Mouse (Mus musculus) hindbrain, postnatal 0 days (tissue): Measurements from ENCODE around the gene Tmco5b. TPM values are rescaled to one million over a fixed set of nuclear protein-coding genes. Genes with fewer than 3 reads are reported as not detected.

Experiments used
- ATAC-seq: fragments of 200-750 bp; cut with Nextera tagmentation; 2 replicates; pipeline ENCODE4 v1.8.0; 2017; ENCODE audit warnings: mild to moderate bottlenecking, moderate TSS enrichment, moderate library complexity
- DNase-seq: peaks from one replicate; pipeline ENCODE4 v3.0.0-alpha.2; 2015; ENCODE audit warnings: low spot score
- H3K27ac ChIP-seq: fragments of 300-500 bp; sonication (generic); 2 replicates; pipeline ENCODE4 v1.5.1; 2014; ENCODE audit warnings: mild to moderate bottlenecking
- H3K27me3 ChIP-seq: fragments of 300-500 bp; sonication (generic); 2 replicates; pipeline ENCODE4 v1.6.1; 2014; ENCODE audit warnings: low read length, mixed read lengths; ENCODE audit not compliant: insufficient read depth
- H3K36me3 ChIP-seq: fragments of 300-500 bp; sonication (generic); 2 replicates; pipeline ENCODE4 v1.6.1; 2014; ENCODE audit warnings: low read length, mixed read lengths; ENCODE audit not compliant: insufficient read depth
- H3K4me1 ChIP-seq: fragments of 300-500 bp; sonication (generic); 2 replicates; pipeline ENCODE4 v1.6.1; 2014; ENCODE audit warnings: antibody characterized with exemption, low read length, mixed read lengths; ENCODE audit not compliant: insufficient read depth
- H3K4me2 ChIP-seq: fragments of 300-500 bp; sonication (generic); 2 replicates; pipeline ENCODE4 v1.6.1; 2014; ENCODE audit warnings: low read depth, mild to moderate bottlenecking, low read length, moderate library complexity, mixed read lengths
- H3K4me3 ChIP-seq: fragments of 300-500 bp; sonication (generic); 2 replicates; pipeline ENCODE4 v1.5.1; 2014; ENCODE audit warnings: low read length
- H3K9ac ChIP-seq: fragments of 300-500 bp; sonication (generic); replicated peaks from 2 replicates; pipeline ENCODE4 v1.6.1; 2014; ENCODE audit warnings: mild to moderate bottlenecking, low read length, moderate library complexity, mixed read lengths
- H3K9me3 ChIP-seq: fragments of 300-500 bp; sonication (generic); 2 replicates; pipeline ENCODE4 v1.6.1; 2016; ENCODE audit warnings: low read length, mixed read lengths
- CTCF ChIP-seq: IDR thresholded peaks from 2 replicates; pipeline ENCODE4 v1.5.1; 2016; ENCODE audit warnings: antibody characterized with exemption, control low read depth, low read depth
- WGBS: fragments of 180-500 bp; shearing (Covaris S2); extraction: QIAGEN DNeasy Blood & Tissue Kit; methylation state at CpG from one replicate; pipeline ENCODE4 v1.1.7; 2014; 5-methylcytosine and 5-hydroxymethylcytosine counted together
- polyA plus RNA-seq: library from polyadenylated mRNA; unstranded; fragments of >200 nt; fragmentation: Nextera tagmentation; extraction: Ambion mirVana; gene quantifications from 2 replicates; pipeline ENCODE4 v1.2.1, GENCODE M21; 2015
- total RNA-seq: library from RNA; depleted of rRNA; stranded (reverse); fragments of >200 nt; gene quantifications from 2 replicates; pipeline ENCODE4 v1.2.3, GENCODE M21; 2014; rRNA removed

The Tmco5b gene
- total and polyA plus RNA-seq, 2 experiments from 2014 or later: not detected

GRCm38 (mm10) chr2:113323016-113323415 is 37.5 kb downstream of the Tmco5b start:
- DNase-seq (peak; percentile 28), ATAC-seq (no peak)
- H3K36me3 ChIP-seq: no peaks in the 10 kb centered on the region
- H3K4me3 ChIP-seq: no peak overlapping the region
- H3K27me3 ChIP-seq: no peaks in the 10 kb centered on the region
- no peak overlapping the region for H3K9ac ChIP-seq
- WGBS: 24% methylated on average over 7 of the region's 7 CpGs
- TF ChIP-seq CTCF: no peak
- no peak overlapping the region for H3K4me2 ChIP-seq
- H3K9me3 ChIP-seq: no peaks in the 10 kb centered on the region
- H3K27ac ChIP-seq: no peak overlapping the region
- peaks cover 6% of the 10 kb centered on the region for H3K4me1 ChIP-seq

- no peaks in the 10 kb centered on the region for H3K27me3 ChIP-seq
- TF ChIP-seq CTCF: no peak
- H3K4me1 ChIP-seq: no peaks in the 10 kb centered on the region
- DNase-seq: no peak
- ATAC-seq: no peak
- 51% methylated on average over 9 of the region's 9 CpGs for WGBS
- H3K27ac ChIP-seq: no peak overlapping the region
- H3K4me3 ChIP-seq: no peak overlapping the region
- no peak overlapping the region for H3K9ac ChIP-seq
- no peaks in the 10 kb centered on the region for H3K9me3 ChIP-seq
- H3K4me2 ChIP-seq: no peak overlapping the region
- no peaks in the 10 kb centered on the region for H3K36me3 ChIP-seq
These were observed 48.4 kb downstream of the Tmco5b start for GRCm38 (mm10) chr2:113333799-113334541.

- no peaks in the 10 kb centered on the region for H3K27me3 ChIP-seq
- H3K4me3 ChIP-seq: no peak overlapping the region
- H3K4me2 ChIP-seq: no peak overlapping the region
- TF ChIP-seq CTCF: no peak
- no peak overlapping the region for H3K27ac ChIP-seq
- no peak overlapping the region for H3K9ac ChIP-seq
- no peaks in the 10 kb centered on the region for H3K4me1 ChIP-seq
- H3K9me3 ChIP-seq: no peaks in the 10 kb centered on the region
- ATAC-seq: no peak
- DNase-seq: no peak
- H3K36me3 ChIP-seq: no peaks in the 10 kb centered on the region
- WGBS: 82% methylated on average over 3 of the region's 3 CpGs
These were observed 50.2 kb downstream of the Tmco5b start for GRCm38 (mm10) chr2:113335561-113336294.

DNA sequence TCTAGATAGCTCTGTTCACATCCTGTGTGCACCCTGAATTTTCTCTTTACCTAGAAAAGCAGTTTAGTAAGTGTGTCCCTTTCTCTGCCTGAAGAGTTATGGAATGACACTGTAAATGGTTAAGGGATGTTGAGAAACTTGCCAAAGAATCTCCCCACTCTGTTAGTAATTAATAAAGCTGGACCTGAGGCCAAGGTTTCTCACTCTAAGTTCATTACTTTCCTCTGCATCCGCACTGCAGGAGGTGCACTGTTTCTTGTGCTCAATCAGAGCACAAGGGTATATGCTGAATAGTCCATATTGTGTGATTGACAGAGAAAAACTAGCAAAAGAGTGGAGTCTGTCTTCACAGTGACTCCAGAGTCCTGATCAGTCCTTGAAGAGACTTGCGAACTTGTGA is 59.0 kb downstream of the Tmco5b start:
- no peak overlapping the region for H3K27ac ChIP-seq
- no peaks in the 10 kb centered on the region for H3K27me3 ChIP-seq
- ATAC-seq: no peak
- H3K9me3 ChIP-seq: no peaks in the 10 kb centered on the region
- no peak for DNase-seq
- WGBS: 87% methylated on average over 2 of the region's 2 CpGs
- no peak overlapping the region for H3K4me2 ChIP-seq
- no peak overlapping the region for H3K9ac ChIP-seq
- H3K4me3 ChIP-seq: no peak overlapping the region
- no peak for TF ChIP-seq CTCF
- H3K4me1 ChIP-seq: no peaks in the 10 kb centered on the region
- H3K36me3 ChIP-seq: no peaks in the 10 kb centered on the region

Other genes starting within 250 kb of the Tmco5b start
- gene Ryr3, start 68.6 kb upstream of the Tmco5b start, total RNA-seq: 12.7 and 31.2 TPM in 2 replicates
- 5.1 and 5.7 TPM in 2 replicates for gene Ryr3, start 68.6 kb upstream of the Tmco5b start, polyA plus RNA-seq
- 0.83 and 1.3 TPM in 2 replicates for gene Fmn1, start 42.0 kb downstream of the Tmco5b start, total RNA-seq
- gene Fmn1, start 42.0 kb downstream of the Tmco5b start, polyA plus RNA-seq: 0.50 and 0.55 TPM in 2 replicates